Mouse (Mus musculus) urinary bladder, postnatal 10 days (tissue): ENCODE measurements around the gene Eef2k.

ENCODE experiments used
- DNase-seq: peaks from one replicate; pipeline ENCODE4 v3.0.0; 2022; ENCODE audit warnings: low spot score

Eef2k gene

DNA sequence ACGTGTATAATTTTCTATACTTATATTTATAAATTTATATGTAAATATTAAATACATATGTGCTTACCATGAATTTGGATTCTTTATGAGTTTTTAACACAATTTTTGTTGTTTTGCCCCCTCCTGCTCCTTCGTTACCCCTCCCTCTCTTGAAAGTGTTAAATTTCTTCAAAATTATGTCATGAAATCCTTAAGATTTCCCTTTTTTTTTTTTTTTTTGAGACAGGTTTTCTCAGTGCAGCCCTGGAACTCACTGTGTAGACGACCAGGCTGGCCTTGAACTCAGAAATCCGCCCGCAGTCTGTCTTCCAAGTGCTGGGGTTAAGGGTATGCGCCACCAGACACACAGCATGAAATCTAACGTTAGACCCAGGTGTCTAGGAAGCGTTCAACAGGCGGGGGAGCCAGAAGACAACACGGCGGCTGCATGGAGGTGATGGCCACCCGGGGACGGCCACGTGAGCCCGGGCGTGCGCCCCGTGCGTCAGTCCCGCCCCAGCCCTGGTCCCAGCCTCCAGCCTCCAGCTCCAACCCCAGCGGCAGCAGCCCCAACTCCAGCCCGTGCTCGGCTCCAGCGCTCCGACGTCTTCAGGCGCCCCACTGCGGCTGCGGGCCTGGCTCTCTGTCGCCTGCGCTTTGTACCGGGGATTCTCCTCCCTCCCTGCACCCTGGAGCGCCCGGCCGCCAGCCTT, at the start of gene Eef2k:
Eef2k (plus strand) TSS at position 487 of the 692 bp plus-strand sequence.
- DNase-seq = peak; percentile 68

DNA sequence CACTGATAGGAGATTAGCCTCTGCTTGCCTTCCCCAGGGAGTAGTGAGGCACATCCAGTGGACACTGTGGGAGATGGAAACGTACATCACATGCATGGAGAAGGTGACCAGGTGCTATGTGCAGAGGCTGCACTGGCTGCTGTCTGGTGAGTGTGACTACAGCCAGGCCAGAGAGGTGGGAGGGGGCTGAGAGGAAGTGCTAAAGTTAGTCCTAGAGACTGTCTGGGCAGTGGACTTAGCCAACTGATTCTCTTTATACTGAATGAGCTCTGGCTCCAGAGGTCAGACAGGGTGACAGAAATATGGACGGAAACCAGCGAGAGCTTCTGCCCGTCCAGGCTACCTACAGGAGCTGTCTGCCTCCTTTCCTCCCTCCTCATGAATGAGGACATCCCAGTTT, 47.1 kb upstream of the Eef2k start:
- no peak for DNase-seq

DNA sequence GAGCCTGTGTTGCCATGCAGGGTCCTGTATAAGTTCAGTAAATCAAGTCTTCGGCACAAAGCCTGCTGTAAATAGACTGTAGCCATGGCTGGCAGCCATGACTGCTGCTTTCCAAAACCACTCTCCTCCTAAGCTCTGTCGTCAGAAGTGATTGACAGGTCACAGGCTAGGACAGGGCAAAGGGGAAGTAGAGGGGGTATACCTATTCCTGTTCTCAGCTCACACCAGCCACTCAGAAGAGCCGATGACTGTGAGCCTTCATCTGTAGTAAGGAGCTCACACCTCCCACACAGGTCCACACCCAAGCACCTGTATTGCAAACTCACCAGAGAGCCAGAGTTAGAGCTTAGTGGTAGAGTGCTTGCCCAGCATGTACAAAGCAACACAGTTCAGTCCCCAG, 46.3 kb upstream of the Eef2k start:
- no peak for DNase-seq

DNA sequence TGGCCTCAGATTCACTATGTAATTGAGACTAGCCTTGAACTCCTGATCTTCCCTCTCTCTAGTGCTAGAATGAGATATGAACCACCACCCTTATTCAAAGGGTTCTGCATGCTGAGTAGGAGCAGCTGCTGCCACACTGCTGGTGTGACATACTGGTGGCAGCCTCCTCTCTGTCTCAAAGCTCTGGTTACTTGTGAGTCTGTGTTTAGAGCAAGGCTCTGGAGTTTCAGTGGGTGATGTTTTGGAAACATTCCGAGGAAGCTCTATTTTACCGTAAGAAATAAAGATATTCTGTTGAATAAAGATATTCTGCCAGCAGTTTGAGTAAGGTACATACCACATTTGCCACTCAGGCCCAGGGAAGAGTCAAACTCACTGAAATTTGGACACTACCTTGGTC, 39.4 kb upstream of the Eef2k start:
- DNase-seq = no peak

DNA sequence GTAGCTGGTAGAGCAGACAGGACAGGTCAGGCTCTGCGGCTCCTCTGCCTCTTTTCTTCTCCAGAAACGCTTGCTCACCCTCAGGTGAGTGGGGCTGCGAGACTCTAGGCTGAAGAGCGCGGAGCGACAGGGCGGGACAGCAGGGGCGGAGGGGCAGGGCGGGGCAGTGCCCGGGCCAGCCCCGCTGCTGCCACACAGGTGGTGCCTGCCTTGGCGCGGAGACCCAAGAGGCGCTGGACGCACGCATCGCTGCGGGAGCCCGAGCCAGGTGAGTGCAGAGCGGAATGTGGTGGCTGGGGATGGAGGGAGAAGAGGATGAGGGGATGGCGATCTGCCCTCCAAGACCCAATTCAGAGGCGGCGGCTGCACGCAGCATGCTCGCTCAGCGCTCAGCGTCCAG, 32.9 kb upstream of the Eef2k start:
- no peak for DNase-seq

DNA sequence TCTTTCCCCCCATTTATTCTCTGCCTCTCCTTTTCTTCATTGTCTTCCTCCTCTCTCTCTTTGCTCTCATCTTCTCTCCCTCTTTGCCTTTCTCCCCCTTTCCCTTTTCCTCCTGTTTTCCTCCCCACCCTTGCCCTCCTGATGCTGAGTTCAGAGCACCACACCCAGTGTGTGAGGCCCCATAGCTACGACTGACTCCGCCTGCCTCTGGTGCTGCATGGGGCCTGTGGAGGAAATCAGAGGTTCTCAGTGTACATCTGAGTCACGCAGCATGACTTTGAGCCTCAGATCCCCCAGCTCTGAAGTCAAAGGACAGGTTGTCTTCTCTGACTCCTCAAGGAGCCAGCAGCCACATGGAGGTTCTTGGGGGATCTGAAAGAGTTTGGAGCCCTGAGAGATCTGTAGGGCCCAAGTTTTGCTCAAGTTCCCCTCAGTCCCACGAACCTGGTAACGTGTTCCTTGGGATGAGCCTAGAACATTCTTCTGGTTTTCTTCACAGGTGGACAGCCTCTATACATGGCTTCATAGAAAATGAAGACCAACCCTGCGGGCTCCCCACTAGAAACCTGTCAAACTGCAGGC, 30.7 kb upstream of the Eef2k start, which contains the start of gene Gm5737:
Gm5737 (plus strand) TSS at position 532 of the 582 bp plus-strand sequence.
- no peak for DNase-seq

DNA sequence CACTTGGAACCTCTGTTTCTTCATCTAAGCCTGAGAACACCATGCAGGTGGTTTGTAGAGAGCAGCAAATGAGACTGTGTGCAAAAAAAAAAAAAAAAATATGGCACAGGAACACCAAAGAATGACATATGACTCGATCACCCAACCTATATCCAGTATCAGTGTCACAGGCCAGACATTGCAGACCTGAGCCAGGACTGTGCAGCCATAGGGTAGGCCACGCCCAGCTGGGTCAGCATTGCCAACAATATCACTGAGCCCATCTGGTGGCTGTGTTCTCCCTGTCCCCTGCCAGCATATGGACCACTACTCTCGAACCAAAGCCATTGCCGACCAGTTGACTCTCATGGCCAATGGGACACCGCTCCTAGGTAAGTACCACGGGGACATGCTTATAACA, 25.1 kb upstream of the Eef2k start:
- DNase-seq = no peak

DNA sequence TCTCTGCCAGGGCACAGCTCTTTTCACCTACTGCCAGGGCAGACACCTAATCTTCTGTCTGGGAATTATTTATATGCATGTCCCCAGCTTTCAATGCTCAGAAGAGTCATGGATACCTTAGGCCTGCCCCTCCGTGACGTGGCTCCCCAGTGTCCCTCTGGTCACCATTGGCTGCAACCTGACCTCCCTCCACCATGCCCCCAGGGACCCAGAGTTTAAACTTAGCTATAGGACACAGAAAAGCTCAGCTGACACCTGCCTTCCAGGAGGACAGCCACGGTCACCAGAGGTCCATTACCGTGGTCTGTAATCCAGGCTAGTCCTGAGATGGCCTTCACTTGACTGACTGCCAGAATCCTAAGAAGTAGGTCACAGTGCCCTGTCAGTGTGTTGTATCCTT, 23.2 kb upstream of the Eef2k start:
- no peak for DNase-seq

DNA sequence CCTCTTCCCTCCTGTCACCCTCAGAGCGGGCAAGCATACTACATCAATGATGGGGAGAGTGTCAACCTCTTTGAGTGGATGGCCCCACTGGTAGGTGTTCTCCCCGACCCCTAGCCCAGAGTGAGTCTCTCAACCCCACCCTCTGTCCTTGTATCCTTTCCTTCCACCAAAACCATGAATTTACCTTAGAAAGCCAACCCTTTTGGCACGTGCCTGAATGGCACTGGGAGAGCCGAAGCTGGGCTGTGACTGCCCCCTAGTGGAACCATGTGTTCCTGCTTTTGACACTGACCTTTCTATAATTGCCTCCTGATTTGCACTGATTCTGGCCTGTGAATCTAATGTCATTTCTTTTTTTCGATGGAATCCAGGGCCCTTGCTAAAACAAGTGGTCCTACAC, 19.4 kb upstream of the Eef2k start:
- DNase-seq = no peak

DNA sequence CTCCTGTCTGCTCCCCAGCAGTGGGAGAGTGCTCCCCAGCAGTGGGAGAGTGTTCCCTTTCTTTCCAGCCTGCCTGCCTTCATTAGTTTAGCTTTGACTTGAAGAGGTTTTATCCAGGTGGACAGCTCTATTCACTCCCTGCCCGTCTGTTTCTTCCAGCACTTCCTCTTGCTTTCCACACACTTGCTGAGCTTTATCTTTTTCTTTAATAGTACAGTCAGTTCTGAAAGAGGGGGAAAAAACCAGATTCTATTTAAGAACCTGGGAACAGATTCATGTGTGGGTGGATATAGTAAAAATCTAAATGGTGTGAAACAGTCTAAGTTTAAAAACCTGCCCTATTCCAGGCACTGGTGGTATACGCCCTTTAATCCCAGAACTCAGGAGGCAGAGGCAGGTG, 17.5 kb upstream of the Eef2k start:
- no peak for DNase-seq

DNA sequence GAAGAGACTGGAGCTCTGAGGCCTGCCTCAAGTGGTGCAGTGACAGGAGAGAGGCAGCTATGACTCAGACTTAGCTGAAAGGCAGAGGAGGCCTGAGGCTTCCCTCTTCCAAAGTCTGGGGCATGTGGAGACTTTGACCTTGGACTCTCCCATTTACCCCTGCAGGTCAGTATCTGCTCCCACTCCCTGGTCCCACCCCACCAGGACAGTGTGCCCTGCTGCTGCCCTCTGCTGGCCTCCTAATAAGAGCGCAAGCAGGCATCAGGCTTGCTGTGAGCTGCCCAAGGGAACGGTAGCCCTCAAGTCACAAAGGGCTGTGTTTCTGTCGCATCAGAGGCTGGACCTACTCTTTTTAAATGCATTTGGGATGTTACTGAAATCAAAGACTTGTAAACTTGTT, 16.2 kb upstream of the Eef2k start:
- no peak for DNase-seq

DNA sequence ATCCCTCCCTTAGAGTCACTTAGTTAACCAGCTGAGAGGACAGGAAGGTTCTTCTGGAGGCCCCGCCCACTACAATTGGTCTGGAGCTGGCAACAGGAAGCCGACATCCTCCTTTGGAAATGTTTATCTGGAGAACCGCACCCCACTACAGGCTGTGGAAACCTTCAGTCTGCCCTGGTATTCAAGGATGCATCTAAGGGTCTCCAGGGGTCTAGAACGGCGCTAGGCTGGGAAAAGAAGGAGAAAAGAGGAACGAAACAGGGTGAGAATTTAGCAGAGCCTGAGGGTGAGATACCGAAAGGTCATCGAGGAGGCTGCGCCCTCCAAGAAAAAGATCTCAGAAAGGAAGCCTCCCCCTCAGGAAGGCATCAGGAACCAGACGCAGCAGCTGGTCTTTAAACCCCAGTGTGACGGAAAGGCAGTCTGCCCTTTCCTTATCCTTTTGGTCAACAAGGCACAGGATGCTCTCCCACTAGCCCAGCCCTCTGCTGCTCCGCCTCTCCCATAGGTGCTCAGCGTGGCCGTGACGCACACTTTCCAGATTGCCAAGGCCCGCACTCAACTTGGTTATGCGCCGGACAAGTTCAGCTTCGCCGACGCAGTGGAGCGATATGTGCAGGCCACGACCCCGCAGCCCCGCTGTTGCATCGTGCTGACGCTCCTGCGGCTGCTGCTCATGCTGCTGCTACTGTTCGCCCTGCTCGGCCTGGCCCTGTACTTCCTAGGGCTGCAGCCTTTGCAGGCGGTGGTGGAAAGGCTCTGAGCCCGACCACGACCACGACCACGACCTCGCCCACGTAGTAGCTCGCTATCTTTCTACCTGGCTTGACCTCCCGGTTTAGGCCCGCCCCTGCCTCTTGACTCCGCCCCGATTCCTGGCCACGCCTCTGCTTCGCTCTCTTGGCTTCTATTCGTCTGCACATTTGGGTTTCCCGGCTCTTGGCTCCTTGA, 11.9 kb upstream of the Eef2k start:
- no peak for DNase-seq

DNA sequence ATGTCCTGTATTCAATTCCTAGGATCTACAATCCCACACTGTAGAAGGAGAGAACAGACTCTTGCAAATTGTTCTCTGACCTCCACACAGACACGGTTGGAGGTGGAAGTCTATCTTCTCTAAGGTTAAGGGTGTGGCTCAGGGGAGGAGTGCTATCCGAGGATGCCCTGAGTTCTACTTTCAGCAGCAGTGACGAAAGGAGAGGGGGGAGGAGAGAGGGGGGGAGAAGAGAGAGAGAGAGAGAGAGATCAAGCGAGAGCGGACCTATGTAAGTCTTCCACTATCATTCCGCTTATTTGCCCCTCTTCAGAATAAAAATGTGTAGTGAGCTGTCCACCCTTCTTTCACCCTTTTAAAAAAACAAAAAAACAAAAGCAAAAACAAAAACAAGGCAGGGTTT, 8.2 kb upstream of the Eef2k start:
- no peak for DNase-seq

DNA sequence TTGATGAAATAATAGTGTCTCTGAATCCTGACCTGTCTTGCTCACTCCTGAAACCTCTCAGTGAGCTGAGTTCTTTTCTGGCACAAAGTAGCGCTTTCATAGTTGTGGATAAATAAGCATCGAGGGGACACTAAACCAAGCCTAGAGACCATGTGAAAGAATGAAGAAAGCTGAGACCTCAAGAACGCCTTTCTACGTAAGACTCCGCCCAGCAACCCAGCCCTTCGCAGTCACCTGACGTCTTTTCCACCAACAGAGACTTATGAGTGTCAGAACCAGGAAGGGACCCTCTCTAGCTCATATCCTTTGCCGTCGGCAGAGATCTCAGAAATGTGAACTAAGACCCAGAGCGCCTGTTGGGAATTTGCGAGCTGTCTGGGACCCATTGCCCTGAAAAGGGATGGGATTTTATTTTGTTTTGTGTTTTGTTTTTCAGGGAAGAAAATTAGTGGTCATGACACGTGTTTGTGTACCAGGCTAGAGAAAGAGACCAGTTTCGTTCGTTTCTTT, 7.7 kb upstream of the Eef2k start:
- DNase-seq = no peak

DNA sequence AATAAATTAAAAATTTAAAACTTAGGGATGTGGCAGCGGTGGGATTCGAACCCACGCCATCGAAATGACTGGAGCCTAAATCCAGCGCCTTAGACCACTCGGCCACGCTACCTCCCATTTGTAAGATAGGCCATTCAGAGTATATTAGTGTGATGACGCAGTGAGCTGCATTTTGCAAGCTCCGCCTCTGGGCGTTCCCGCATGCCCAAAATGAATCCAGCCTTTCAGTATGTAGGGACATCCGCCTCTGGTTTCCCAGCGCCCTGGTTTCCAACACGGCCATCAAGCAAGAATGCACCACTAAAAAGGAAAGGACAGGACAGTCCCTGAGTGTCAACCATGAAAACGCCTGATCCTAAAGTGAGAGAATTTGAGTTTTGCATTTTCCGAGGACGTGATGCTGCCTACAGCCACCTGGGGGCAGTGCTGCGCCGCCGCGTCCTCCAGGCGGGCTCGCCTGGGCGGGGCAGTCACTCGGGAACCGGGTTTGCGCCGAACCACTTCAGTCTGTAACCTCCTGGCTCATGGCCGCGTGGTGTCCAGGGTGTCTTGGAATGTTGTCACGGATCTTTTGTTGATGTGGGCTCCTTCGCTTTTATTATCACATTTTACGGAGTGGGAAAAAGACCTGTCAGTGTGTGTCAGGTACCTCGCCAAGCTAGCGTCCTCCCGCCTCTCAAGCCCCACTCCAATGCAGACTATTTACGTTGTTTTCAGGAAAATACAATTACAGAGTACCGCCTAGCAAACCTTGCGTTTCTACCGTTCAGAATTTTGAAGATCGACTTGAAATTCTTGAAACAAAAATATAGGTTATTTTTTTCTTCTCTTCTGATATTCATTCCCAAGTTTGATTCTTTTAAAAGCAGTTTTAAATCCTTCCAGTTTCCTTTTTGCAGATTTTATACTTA, 6.9 kb upstream of the Eef2k start:
- DNase-seq = peak; percentile 89

DNA sequence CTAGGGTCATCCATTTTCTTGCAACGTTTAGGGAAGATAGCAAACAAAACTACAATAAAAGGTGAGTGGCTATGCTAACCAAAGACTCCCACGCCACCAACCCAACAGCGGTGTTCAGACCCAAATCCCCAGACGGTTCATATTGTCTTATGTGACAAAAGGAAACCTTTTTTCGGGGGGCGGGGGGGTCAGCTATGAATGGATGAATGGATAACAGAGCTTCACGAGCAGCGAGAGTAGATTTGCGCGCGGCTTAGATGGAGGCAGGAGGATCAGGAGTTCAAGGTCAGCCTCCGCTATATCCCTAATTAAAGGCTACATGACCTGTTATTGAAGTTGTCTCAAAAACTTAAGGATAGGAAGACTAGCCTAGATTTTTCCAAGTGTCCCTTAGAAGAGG, 6.3 kb upstream of the Eef2k start:
- no peak for DNase-seq

DNA sequence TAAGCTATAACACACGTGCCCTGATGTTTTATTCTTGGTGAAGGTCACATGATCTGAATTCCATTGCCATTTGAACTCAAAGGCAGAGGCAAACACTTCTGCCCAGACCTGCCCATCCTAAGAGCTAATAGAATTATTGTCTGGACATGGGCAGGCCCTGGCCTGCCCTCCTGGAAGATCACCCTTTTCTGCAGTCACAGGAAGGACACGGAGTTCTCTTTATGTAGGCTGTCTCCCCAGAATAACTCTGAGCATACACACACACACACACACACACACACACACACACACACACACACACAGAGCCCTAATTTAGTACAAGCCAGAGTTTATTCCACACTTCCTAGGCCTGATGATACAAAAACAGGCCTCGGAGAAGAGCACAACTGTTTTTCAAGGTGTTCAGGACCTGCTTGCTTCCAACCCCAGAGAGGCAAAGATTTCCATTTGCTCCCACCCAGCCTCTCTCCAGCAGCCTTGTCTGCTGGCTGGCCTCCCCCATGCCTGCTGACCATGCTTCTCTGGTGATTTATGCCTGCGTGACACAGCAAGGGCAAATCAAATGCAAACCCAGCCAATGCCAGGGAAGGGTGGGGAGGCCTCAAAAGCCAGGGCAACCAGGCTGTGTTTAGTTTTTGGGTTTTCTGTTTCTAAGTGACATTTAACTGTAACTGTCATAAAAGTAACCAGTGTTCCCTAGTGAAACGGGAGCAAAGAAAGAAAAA, 4.0 kb upstream of the Eef2k start:
- DNase-seq = no peak

DNA sequence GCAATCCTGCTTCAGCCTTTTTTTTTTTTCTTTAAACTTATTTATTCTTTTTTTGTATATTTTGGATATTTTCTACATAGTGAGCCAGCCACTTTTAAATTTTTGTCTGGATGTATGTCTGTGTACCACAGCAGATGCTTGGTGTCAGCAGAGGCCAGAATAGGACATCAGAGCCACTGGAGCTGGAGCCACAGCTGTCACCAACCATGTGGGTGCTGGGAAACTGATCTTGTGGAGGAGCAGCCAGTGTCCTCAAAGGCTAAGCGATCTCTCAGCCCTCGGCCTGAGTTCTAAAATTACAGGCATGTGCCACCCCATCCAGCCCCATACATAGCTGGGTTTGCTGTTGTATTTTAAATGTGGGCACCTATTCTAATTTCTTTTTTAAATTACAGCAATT, 2.8 kb upstream of the Eef2k start:
- no peak for DNase-seq

DNA sequence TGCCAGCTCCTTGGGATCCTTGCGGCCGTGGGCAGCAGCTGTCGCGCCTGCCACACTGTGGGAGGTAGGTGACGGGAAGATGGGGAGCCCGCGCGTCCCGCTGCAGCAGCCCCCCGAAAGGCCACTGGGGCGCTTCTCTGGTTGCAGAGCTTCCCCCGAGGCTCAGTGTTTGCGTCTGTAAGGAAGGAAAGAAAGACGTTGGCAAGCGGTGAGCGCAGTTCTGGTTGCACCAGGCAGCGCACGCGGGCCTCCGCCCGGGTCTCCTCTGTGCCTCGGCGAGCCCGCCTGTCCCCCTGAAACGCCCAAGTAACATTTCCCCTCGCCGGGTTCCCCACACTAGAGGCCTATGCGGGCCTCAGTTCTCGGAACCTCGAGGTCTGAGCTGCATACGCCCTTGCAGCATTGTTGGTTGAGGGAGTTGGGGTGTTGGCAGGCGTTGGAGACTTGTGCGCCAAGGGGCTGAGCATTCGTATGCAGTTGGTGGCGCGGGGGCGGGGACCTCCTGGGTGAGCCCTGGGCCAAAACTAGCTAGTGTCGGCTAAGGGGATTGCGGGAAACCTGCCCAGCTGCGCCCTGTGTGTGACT, 498 bp downstream of the Eef2k start:
- peak; percentile 61 for DNase-seq

DNA sequence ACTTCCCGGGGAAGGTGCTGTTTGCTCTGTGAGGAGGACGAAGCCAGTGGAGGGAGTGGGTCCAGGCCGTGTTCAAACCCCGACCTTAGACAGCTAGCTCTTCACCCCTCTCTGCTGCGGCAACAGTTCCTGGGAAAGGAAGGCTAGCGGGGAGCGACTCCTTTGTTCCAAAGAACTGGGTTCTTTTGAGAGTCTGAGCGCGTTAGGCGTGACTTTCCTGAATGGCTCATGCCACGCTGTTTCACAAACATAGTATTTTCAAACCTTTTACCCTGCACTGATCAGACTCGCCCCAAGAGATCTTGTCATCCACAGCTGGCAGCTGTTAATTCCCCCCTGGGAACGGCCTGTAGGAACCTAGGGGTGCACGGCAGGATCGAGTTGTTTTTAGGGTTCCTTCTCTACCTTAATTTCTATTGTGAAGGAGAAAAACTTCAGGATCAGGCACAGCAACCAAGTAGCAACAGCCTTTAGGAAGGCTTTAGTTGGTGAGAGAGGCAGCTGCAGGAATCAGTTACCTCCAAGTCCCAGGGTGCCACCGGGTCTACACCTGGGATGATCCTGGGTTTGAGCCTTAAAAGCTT, 1.3 kb downstream of the Eef2k start:
- no peak for DNase-seq
